ENCODE assay signal across 19 mouse cellular contexts in the genomic region with DNA sequence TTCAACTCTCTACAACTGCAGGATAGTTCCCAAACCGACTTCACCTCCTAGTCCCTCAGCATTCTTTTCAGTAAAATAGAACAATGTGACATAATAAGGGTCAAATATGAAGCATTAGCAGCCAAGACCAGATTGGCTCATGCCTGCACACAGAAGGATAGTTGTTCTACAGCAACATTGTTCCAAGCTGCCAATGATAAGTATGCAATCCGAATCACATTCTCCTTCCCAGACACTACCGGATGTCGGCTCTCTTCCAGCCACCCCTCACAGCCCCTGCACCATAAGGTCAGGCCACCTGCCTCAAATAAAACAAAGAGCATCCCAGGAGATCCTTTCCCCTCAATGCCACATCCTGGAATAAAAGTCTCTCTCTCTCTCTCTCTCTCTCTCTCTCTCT.
DNase-seq lines count a peak whose midpoint lies in the region; ATAC-seq and TF ChIP-seq lines count a peak whose summit lies in the region.
"Had no signal": no experiment of that assay in that cellular context is flagged by ENCODE, and none has a peak within 500 bp of the region (broad histone marks: within the 10 kb centered on the region; RNA-seq: fewer than 3 reads in every experiment).

No protein-coding gene starts in this region.

- peak; percentile 49 to 57 for DNase-seq in cerebellum, postnatal 10 days
- DNase-seq in cerebellum, adult 9-10 months: no peak
- no peak for DNase-seq in heart, adult 11 months
- DNase-seq in heart, postnatal 0 days (ENCODE audit: low spot score): no peak
- DNase-seq in heart, adult 18-20 months: no peak
- peak; percentile 70 for DNase-seq in Muller cell, postnatal 12 days (ENCODE audit: inconsistent ontology term)
- no peak for DNase-seq in ovary, postnatal 10 days (ENCODE audit: low spot score)
- DNase-seq: adrenal gland, postnatal 25 days; cerebellum, adult 11 months; cerebellum, postnatal 25 days; gastrocnemius, postnatal 36 days; kidney, adult 2 months had no signal

- peaks cover 98% of the 10 kb centered on the region for H3K4me1 ChIP-seq in heart, embryonic 13.5 days
- peaks cover 68% of the 10 kb centered on the region for H3K4me1 ChIP-seq in heart, postnatal 0 days (ENCODE audit: control insufficient read depth, insufficient read depth)
- H3K4me1 ChIP-seq: kidney, embryonic 15.5 days had no signal

- H3K27me3 ChIP-seq in heart, embryonic 13.5 days (replicated peaks): no peaks in the 10 kb centered on the region
- H3K27me3 ChIP-seq in heart, postnatal 0 days (ENCODE audit: control insufficient read depth, insufficient read depth, low read length): no peaks in the 10 kb centered on the region
- H3K27me3 ChIP-seq: embryonic facial prominence, embryonic 12.5 days; forebrain, embryonic 15.5 days; hindbrain, embryonic 15.5 days; kidney, embryonic 15.5 days had no signal

- TF ChIP-seq CTCF in heart, postnatal 0 days (IDR thresholded peaks at IDR 0.05; ENCODE audit: low read depth): no peak

- H3K9ac ChIP-seq in heart, embryonic 13.5 days: no peak overlapping the region
- H3K9ac ChIP-seq in heart, postnatal 0 days (replicated peaks; ENCODE audit: low read depth, low read length): no peak overlapping the region
- H3K9ac ChIP-seq: embryonic facial prominence, embryonic 12.5 days; forebrain, embryonic 15.5 days; hindbrain, embryonic 15.5 days; kidney, embryonic 15.5 days had no signal

- peak overlapping the region; percentile 50 for H3K27ac ChIP-seq in heart, embryonic 13.5 days (replicated peaks)
- H3K27ac ChIP-seq in heart, postnatal 0 days (ENCODE audit: low read depth): peak overlapping the region; percentile 72
- H3K27ac ChIP-seq: embryonic facial prominence, embryonic 12.5 days; forebrain, embryonic 15.5 days; heart, embryonic 10.5 days; hindbrain, embryonic 15.5 days; kidney, embryonic 15.5 days had no signal

- ATAC-seq in heart, embryonic 13.5 days (ENCODE audit: extremely low read depth, insufficient number of reproducible peaks, low FRiP score, low TSS enrichment): no peak
- ATAC-seq in heart, postnatal 0 days (ENCODE audit: insufficient read depth, low read depth): no peak
- ATAC-seq: forebrain, embryonic 15.5 days; intestine, embryonic 16.5 days had no signal

- H3K9me3 ChIP-seq in heart, embryonic 13.5 days: no peaks in the 10 kb centered on the region
- no peaks in the 10 kb centered on the region for H3K9me3 ChIP-seq in heart, postnatal 0 days (replicated peaks; ENCODE audit: control insufficient read depth, low read length)
- H3K9me3 ChIP-seq: embryonic facial prominence, embryonic 12.5 days; forebrain, embryonic 15.5 days; heart, embryonic 10.5 days; hindbrain, embryonic 15.5 days; kidney, embryonic 15.5 days had no signal

- H3K4me2 ChIP-seq in heart, embryonic 13.5 days: 0 out of 2 replicates have a peak overlapping the region, but pooled peaks have one; percentile 16
- H3K4me2 ChIP-seq in heart, postnatal 0 days (ENCODE audit: low read depth, low read length): 0 out of 2 replicates have a peak overlapping the region, but pooled peaks have one; percentile 7
- H3K4me2 ChIP-seq: embryonic facial prominence, embryonic 12.5 days; forebrain, embryonic 15.5 days; hindbrain, embryonic 15.5 days; kidney, embryonic 15.5 days had no signal

- no peak for TF ChIP-seq EP300 in heart, postnatal 0 days (IDR thresholded peaks at IDR 0.05; ENCODE audit: low read depth)

- no peak overlapping the region for H3K4me3 ChIP-seq in heart, embryonic 13.5 days
- H3K4me3 ChIP-seq in heart, postnatal 0 days (ENCODE audit: low read depth, low read length): no peak overlapping the region
- H3K4me3 ChIP-seq: embryonic facial prominence, embryonic 12.5 days; forebrain, embryonic 15.5 days; heart, embryonic 10.5 days; hindbrain, embryonic 15.5 days; kidney, embryonic 15.5 days had no signal

- 41% methylated on average over 4 of the region's 4 CpGs for WGBS in heart, embryonic 13.5 days
- WGBS in heart, postnatal 0 days: 42% methylated on average over 4 of the region's 4 CpGs

- H3K36me3 ChIP-seq in heart, embryonic 13.5 days: no peaks in the 10 kb centered on the region
- H3K36me3 ChIP-seq in heart, postnatal 0 days (replicated peaks; ENCODE audit: control insufficient read depth, insufficient read depth, low read length): no peaks in the 10 kb centered on the region
- H3K36me3 ChIP-seq: embryonic facial prominence, embryonic 12.5 days; forebrain, embryonic 15.5 days; heart, embryonic 10.5 days; hindbrain, embryonic 15.5 days; kidney, embryonic 15.5 days had no signal

Comparison
In these comparisons a context has a peak if more than half of its experiments do, and no peak if none do; other contexts are left out.
1. DNase-seq: peak in cerebellum, postnatal 10 days (2 of 2) and Muller cell, postnatal 12 days (single experiment); none in cerebellum, adult 9-10 months (single experiment), heart, adult 11 months (single experiment), heart, postnatal 0 days (single experiment), heart, adult 18-20 months (0 of 2) and ovary, postnatal 10 days (single experiment).